Mouse (Mus musculus) heart, postnatal 0 days (tissue): Measurements from ENCODE around the gene Zbtb45.

ENCODE experiments used
- CTCF ChIP-seq: IDR thresholded peaks from 2 replicates; pipeline ENCODE4 v1.5.1; 2016; ENCODE audit warnings: antibody characterized with exemption, control low read depth, low read depth
- EP300 ChIP-seq: IDR thresholded peaks from 2 replicates; pipeline ENCODE4 v1.6.1; 2016; ENCODE audit warnings: antibody characterized with exemption, low read depth

GRCm38 (mm10) chr7:13043120-13043444 lies 33.2 kb upstream of the Zbtb45 start:
- no peak for TF ChIP-seq CTCF
- no peak for TF ChIP-seq EP300
